Mouse (Mus musculus): ENCODE measurements around the gene Ppfibp1.

DNA sequence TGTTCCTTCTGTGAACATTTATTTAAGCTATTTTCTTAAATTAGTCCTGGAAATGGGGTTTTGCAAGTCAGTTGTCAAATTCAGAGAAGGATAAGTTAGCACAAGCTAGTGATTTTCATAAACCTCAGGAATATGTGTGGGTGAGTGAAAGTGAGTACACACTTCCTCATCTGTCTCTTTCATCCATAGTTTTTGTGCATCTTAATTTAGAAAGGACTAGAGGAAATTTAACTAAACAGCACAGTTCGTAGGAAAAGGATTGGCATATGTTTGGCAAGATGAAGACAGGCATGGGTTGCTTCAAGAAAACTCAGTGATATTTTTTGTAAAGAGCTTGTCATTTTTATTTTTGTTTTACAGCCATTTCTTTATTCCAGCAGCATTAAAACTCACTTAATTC lies 68.7 kb downstream of the Ppfibp1 start:
- TF ChIP-seq CTCF (IDR thresholded peaks at IDR 0.05) (no peak), EP300 (IDR thresholded peaks at IDR 0.05) (no peak)
